Mouse (Mus musculus) hindbrain, postnatal 0 days (tissue): ENCODE data around the gene Lonp2. TPM values are rescaled to one million over a fixed set of nuclear protein-coding genes. Genes with fewer than 3 reads are reported as not detected.

ENCODE experiments used
- ATAC-seq: fragments of 200-750 bp; cut with Nextera tagmentation; 2 replicates; pipeline ENCODE4 v1.8.0; 2017; ENCODE audit warnings: mild to moderate bottlenecking, moderate TSS enrichment, moderate library complexity
- DNase-seq: peaks from one replicate; pipeline ENCODE4 v3.0.0-alpha.2; 2015; ENCODE audit warnings: low spot score
- H3K27ac ChIP-seq: fragments of 300-500 bp; sonication (generic); 2 replicates; pipeline ENCODE4 v1.5.1; 2014; ENCODE audit warnings: mild to moderate bottlenecking
- H3K27me3 ChIP-seq: fragments of 300-500 bp; sonication (generic); 2 replicates; pipeline ENCODE4 v1.6.1; 2014; ENCODE audit warnings: low read length, mixed read lengths; ENCODE audit not compliant: insufficient read depth
- H3K36me3 ChIP-seq: fragments of 300-500 bp; sonication (generic); 2 replicates; pipeline ENCODE4 v1.6.1; 2014; ENCODE audit warnings: low read length, mixed read lengths; ENCODE audit not compliant: insufficient read depth
- H3K4me1 ChIP-seq: fragments of 300-500 bp; sonication (generic); 2 replicates; pipeline ENCODE4 v1.6.1; 2014; ENCODE audit warnings: antibody characterized with exemption, low read length, mixed read lengths; ENCODE audit not compliant: insufficient read depth
- H3K4me2 ChIP-seq: fragments of 300-500 bp; sonication (generic); 2 replicates; pipeline ENCODE4 v1.6.1; 2014; ENCODE audit warnings: low read depth, mild to moderate bottlenecking, low read length, moderate library complexity, mixed read lengths
- H3K4me3 ChIP-seq: fragments of 300-500 bp; sonication (generic); 2 replicates; pipeline ENCODE4 v1.5.1; 2014; ENCODE audit warnings: low read length
- H3K9ac ChIP-seq: fragments of 300-500 bp; sonication (generic); replicated peaks from 2 replicates; pipeline ENCODE4 v1.6.1; 2014; ENCODE audit warnings: mild to moderate bottlenecking, low read length, moderate library complexity, mixed read lengths
- H3K9me3 ChIP-seq: fragments of 300-500 bp; sonication (generic); 2 replicates; pipeline ENCODE4 v1.6.1; 2016; ENCODE audit warnings: low read length, mixed read lengths
- CTCF ChIP-seq: IDR thresholded peaks from 2 replicates; pipeline ENCODE4 v1.5.1; 2016; ENCODE audit warnings: antibody characterized with exemption, control low read depth, low read depth
- WGBS: fragments of 180-500 bp; shearing (Covaris S2); extraction: QIAGEN DNeasy Blood & Tissue Kit; methylation state at CpG from one replicate; pipeline ENCODE4 v1.1.7; 2014; 5-methylcytosine and 5-hydroxymethylcytosine counted together
- polyA plus RNA-seq: library from polyadenylated mRNA; unstranded; fragments of >200 nt; fragmentation: Nextera tagmentation; extraction: Ambion mirVana; gene quantifications from 2 replicates; pipeline ENCODE4 v1.2.1, GENCODE M21; 2015
- total RNA-seq: library from RNA; depleted of rRNA; stranded (reverse); fragments of >200 nt; gene quantifications from 2 replicates; pipeline ENCODE4 v1.2.3, GENCODE M21; 2014

Lonp2 gene
- total and polyA plus RNA-seq, 2 experiments from 2014 or later = 58.8 to 65.2 TPM

- Histone ChIP-seq H3K4me1 (no peaks in the 10 kb centered on the region), H3K9me3 (no peaks in the 10 kb centered on the region), H3K4me2 (no peak overlapping the region), H3K9ac (no peak overlapping the region), H3K27me3 (no peaks in the 10 kb centered on the region), H3K27ac (no peak overlapping the region), H3K4me3 (no peak overlapping the region), H3K36me3 (no peaks in the 10 kb centered on the region)
- DNase-seq = no peak
- WGBS = 80% methylated on average over 5 of the region's 5 CpGs
- TF ChIP-seq CTCF = no peak
- ATAC-seq = no peak
Measured at GRCm38 (mm10) chr8:86595671-86596070, 28.2 kb upstream of the Lonp2 start.

GRCm38 (mm10) chr8:86597681-86598080, 26.2 kb upstream of the Lonp2 start:
- no peak for TF ChIP-seq CTCF
- Histone ChIP-seq H3K4me2 (no peak overlapping the region), H3K27me3 (no peaks in the 10 kb centered on the region), H3K27ac (no peak overlapping the region), H3K4me3 (no peak overlapping the region), H3K9me3 (no peaks in the 10 kb centered on the region), H3K4me1 (no peaks in the 10 kb centered on the region), H3K36me3 (no peaks in the 10 kb centered on the region), H3K9ac (no peak overlapping the region)
- 89% methylated on average over 7 of the region's 7 CpGs for WGBS
- DNase-seq (no peak), ATAC-seq (no peak)

- DNase-seq = no peak
- H3K9me3 ChIP-seq = no peaks in the 10 kb centered on the region
- no peak overlapping the region for H3K27ac ChIP-seq
- TF ChIP-seq CTCF = no peak
- no peaks in the 10 kb centered on the region for H3K36me3 ChIP-seq
- no peak overlapping the region for H3K9ac ChIP-seq
- H3K4me1 ChIP-seq = no peaks in the 10 kb centered on the region
- H3K27me3 ChIP-seq = no peaks in the 10 kb centered on the region
- no peak for ATAC-seq
- WGBS = 87% methylated on average over 6 of the region's 6 CpGs
- no peak overlapping the region for H3K4me2 ChIP-seq
- no peak overlapping the region for H3K4me3 ChIP-seq
Measured at GRCm38 (mm10) chr8:86599299-86599698, 24.5 kb upstream of the Lonp2 start.

- no peaks in the 10 kb centered on the region for H3K36me3 ChIP-seq
- H3K27ac ChIP-seq = no peak overlapping the region
- WGBS = 86% methylated on average over 3 of the region's 3 CpGs
- no peaks in the 10 kb centered on the region for H3K9me3 ChIP-seq
- H3K4me1 ChIP-seq = no peaks in the 10 kb centered on the region
- no peaks in the 10 kb centered on the region for H3K27me3 ChIP-seq
- H3K4me3 ChIP-seq = no peak overlapping the region
- DNase-seq (no peak), ATAC-seq (no peak)
- H3K4me2 ChIP-seq = no peak overlapping the region
- TF ChIP-seq CTCF = no peak
- no peak overlapping the region for H3K9ac ChIP-seq
Measured at GRCm38 (mm10) chr8:86600311-86600710, 23.5 kb upstream of the Lonp2 start.

- no peak for TF ChIP-seq CTCF
- Histone ChIP-seq H3K36me3 (no peaks in the 10 kb centered on the region), H3K4me1 (no peaks in the 10 kb centered on the region), H3K27me3 (no peaks in the 10 kb centered on the region), H3K4me2 (no peak overlapping the region), H3K4me3 (no peak overlapping the region), H3K27ac (no peak overlapping the region), H3K9ac (no peak overlapping the region), H3K9me3 (no peaks in the 10 kb centered on the region)
- WGBS = 60% methylated on average over 2 of the region's 2 CpGs
- ATAC-seq (no peak), DNase-seq (no peak)
Measured at GRCm38 (mm10) chr8:86603174-86603573, 20.7 kb upstream of the Lonp2 start.

GRCm38 (mm10) chr8:86604676-86605075, 19.2 kb upstream of the Lonp2 start:
- Histone ChIP-seq H3K9me3 (no peaks in the 10 kb centered on the region), H3K9ac (no peak overlapping the region), H3K4me2 (no peak overlapping the region), H3K27ac (no peak overlapping the region), H3K4me3 (no peak overlapping the region), H3K27me3 (no peaks in the 10 kb centered on the region), H3K4me1 (no peaks in the 10 kb centered on the region), H3K36me3 (no peaks in the 10 kb centered on the region)
- 84% methylated on average over 3 of the region's 3 CpGs for WGBS
- TF ChIP-seq CTCF = no peak
- no peak for DNase-seq
- no peak for ATAC-seq

- WGBS = 71% methylated on average over 2 of the region's 2 CpGs
- Histone ChIP-seq H3K4me3 (no peak overlapping the region), H3K4me1 (no peaks in the 10 kb centered on the region), H3K9ac (no peak overlapping the region), H3K4me2 (no peak overlapping the region), H3K27me3 (no peaks in the 10 kb centered on the region), H3K27ac (no peak overlapping the region), H3K36me3 (no peaks in the 10 kb centered on the region), H3K9me3 (no peaks in the 10 kb centered on the region)
- TF ChIP-seq CTCF = no peak
- no peak for DNase-seq
- ATAC-seq = no peak
Measured at GRCm38 (mm10) chr8:86613798-86614197, 10.0 kb upstream of the Lonp2 start.
